Mouse (Mus musculus) intestine, embryonic 15.5 days (tissue): ENCODE results near the gene Tacr2. TPM values are rescaled to one million over a fixed set of nuclear protein-coding genes. Genes with fewer than 3 reads are reported as not detected.

Experiments
- ATAC-seq: fragments of 200-750 bp; cut with Nextera tagmentation; 2 replicates; pipeline ENCODE4 v1.8.0; 2017; ENCODE audit warnings: moderate TSS enrichment, moderate library complexity
- H3K27ac ChIP-seq: fragments of 300-500 bp; sonication (generic); 2 replicates; pipeline ENCODE4 v1.5.1; 2015; ENCODE audit warnings: mild to moderate bottlenecking, inconsistent platforms
- H3K27me3 ChIP-seq: fragments of 300-500 bp; sonication (generic); replicated peaks from 2 replicates; pipeline ENCODE4 v1.6.1; 2015; ENCODE audit warnings: inconsistent platforms
- H3K36me3 ChIP-seq: fragments of 300-500 bp; sonication (generic); 2 replicates; pipeline ENCODE4 v1.6.1; 2015; ENCODE audit warnings: inconsistent platforms
- H3K4me1 ChIP-seq: fragments of 300-500 bp; sonication (generic); replicated peaks from 2 replicates; pipeline ENCODE4 v1.6.1; 2015; ENCODE audit warnings: inconsistent platforms
- H3K4me2 ChIP-seq: fragments of 300-500 bp; sonication (generic); replicated peaks from 2 replicates; pipeline ENCODE4 v1.6.1; 2015; ENCODE audit warnings: mild to moderate bottlenecking, inconsistent platforms
- H3K4me3 ChIP-seq: fragments of 300-500 bp; sonication (generic); replicated peaks from 2 replicates; pipeline ENCODE4 v1.5.1; 2015; ENCODE audit warnings: inconsistent platforms
- H3K9ac ChIP-seq: fragments of 300-500 bp; sonication (generic); 2 replicates; pipeline ENCODE4 v1.6.1; 2015; ENCODE audit warnings: inconsistent platforms
- H3K9me3 ChIP-seq: fragments of 300-500 bp; sonication (generic); 2 replicates; pipeline ENCODE4 v1.6.1; 2016; ENCODE audit warnings: inconsistent platforms
- WGBS: fragments of 180-500 bp; shearing (Covaris S2); methylation state at CpG from one replicate; pipeline ENCODE4 v1.1.7; 2015; 5-methylcytosine and 5-hydroxymethylcytosine counted together
- polyA plus RNA-seq: library from polyadenylated mRNA; unstranded; fragments of >200 nt; fragmentation: Nextera tagmentation; extraction: Ambion mirVana; gene quantifications from 2 replicates; pipeline ENCODE4 v1.2.1, GENCODE M21; 2015

Tacr2 gene
- polyA plus RNA-seq, 1 experiment from 2014 or later: 0.44 TPM

- H3K27me3 ChIP-seq: no peaks in the 10 kb centered on the region
- peak overlapping the region; percentile 86 for H3K27ac ChIP-seq
- H3K4me2 ChIP-seq: peak overlapping the region; percentile 38
- no peaks in the 10 kb centered on the region for H3K36me3 ChIP-seq
- H3K4me1 ChIP-seq: peaks cover 35% of the 10 kb centered on the region
- H3K9me3 ChIP-seq: no peaks in the 10 kb centered on the region
- ATAC-seq: peak; percentile 21
- 51% methylated on average over 17 of the region's 17 CpGs for WGBS
- no peak overlapping the region for H3K9ac ChIP-seq
- H3K4me3 ChIP-seq: no peak overlapping the region
These were observed 29.5 kb upstream of the Tacr2 start for GRCm38 (mm10) chr10:62222777-62223176.

DNA sequence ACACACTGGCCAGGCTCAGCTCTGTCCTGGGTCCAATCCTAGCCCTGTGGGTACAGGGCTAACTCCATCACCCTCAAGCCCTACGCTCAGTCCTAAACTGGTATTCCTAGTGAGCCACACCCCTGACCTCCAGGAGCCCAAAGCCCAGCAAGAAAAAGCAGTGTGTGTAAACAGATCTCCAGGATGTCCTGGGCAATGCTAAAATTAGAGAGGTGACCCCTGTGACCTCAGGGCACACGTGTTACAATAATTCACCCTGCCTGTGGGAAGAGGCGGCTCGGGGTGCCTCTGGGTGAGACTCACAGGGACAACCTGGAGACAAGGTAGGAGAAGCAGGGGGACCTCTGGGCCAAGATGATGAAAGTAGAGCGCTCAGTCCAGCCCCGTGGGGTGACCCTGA is 28.0 kb upstream of the Tacr2 start:
- Histone ChIP-seq H3K9me3 (no peaks in the 10 kb centered on the region), H3K27ac (peak overlapping the region; percentile 4; the same call in 1 of the 2 replicates), H3K9ac (no peak overlapping the region), H3K4me3 (no peak overlapping the region), H3K4me2 (no peak overlapping the region), H3K36me3 (no peaks in the 10 kb centered on the region), H3K27me3 (no peaks in the 10 kb centered on the region), H3K4me1 (peaks cover 36% of the 10 kb centered on the region)
- 45% methylated on average over 6 of the region's 6 CpGs for WGBS
- ATAC-seq: no peak

- Histone ChIP-seq H3K4me3 (no peak overlapping the region), H3K4me2 (no peak overlapping the region), H3K4me1 (peaks cover 34% of the 10 kb centered on the region), H3K36me3 (no peaks in the 10 kb centered on the region), H3K27ac (no peak overlapping the region), H3K9me3 (no peaks in the 10 kb centered on the region), H3K9ac (no peak overlapping the region), H3K27me3 (no peaks in the 10 kb centered on the region)
- 78% methylated on average over 7 of the region's 7 CpGs for WGBS
- ATAC-seq: no peak
These were observed 26.4 kb upstream of the Tacr2 start for GRCm38 (mm10) chr10:62225839-62226238.

DNA sequence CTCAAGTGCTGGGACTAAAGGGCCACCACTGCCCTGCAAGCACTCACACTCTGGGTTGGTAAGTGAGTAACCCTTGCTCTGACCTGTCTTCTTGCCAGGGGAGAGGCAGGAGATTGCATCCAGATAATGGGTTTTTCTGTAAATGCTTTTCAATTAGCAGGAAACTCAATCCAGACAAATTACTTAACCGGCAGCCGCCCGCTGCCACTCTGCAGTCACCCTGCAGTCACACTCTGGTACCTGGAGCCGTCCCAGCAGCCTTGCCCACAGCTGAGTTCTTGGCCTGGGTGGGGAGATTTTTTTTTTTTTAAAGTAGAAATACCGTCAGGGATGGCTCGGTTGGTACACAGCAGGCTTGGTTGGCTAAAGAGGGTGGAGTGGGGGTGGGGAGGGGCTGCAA is 24.1 kb upstream of the Tacr2 start:
- H3K4me3 ChIP-seq: no peak overlapping the region
- 71% methylated on average over 6 of the region's 6 CpGs for WGBS
- no peak overlapping the region; the same call in 1 of the 2 replicates for H3K4me2 ChIP-seq
- ATAC-seq: no peak
- no peaks in the 10 kb centered on the region for H3K36me3 ChIP-seq
- H3K9ac ChIP-seq: no peak overlapping the region
- H3K9me3 ChIP-seq: no peaks in the 10 kb centered on the region
- peaks cover 37% of the 10 kb centered on the region for H3K4me1 ChIP-seq
- H3K27me3 ChIP-seq: no peaks in the 10 kb centered on the region
- H3K27ac ChIP-seq: no peak overlapping the region

DNA sequence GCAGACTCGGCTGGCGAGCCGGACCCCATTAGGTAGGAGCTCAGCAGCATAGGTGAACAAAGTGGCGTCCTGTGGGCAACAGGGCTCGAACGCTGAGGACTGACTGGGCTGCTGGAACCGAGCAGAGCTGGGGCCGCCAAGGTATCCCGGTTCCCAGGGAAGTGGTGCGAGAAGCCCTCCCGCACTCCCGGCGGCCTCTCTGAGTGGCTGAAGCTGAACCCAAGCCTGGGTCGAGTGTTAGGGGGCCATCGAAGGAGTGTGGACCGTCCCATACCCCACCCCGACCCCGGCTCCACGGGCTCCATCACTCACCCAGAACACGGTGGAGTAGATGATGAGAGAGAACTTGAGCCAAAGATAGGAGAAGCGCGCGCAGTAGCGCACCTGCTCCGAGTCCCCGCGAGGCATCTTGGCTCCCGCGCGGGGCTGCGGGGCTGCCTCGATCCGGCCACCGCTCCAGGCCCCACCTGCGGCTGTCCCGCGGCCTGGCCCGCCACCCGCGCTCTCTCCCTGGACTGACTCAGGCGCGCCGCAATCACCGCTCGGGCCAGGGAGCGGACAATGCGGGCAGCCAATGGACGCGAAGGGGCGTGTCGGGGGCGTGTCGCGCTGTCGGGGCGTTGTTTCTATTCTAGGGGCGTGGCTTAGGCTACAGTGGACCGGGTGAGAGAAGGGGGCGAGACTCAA is 21.4 kb upstream of the Tacr2 start, which contains the start of gene Tspan15:
TSS of gene Tspan15 (minus strand) at position 544 of the 687 bp plus-strand sequence.
- H3K27ac ChIP-seq: peak within 1 kb of the TSS; percentile 74
- peaks cover 29% of the 10 kb centered on the region for H3K4me1 ChIP-seq
- WGBS: under 1% methylated on average over 59 of the region's 59 CpGs
- ATAC-seq: peak; percentile 96
- H3K4me2 ChIP-seq: peak within 1 kb of the TSS; percentile 92
- H3K9ac ChIP-seq: peak within 1 kb of the TSS; percentile 74
- no peaks in the 10 kb centered on the region for H3K27me3 ChIP-seq
- no peaks in the 10 kb centered on the region for H3K36me3 ChIP-seq
- no peaks in the 10 kb centered on the region for H3K9me3 ChIP-seq
- H3K4me3 ChIP-seq: peak within 1 kb of the TSS; percentile 75

GRCm38 (mm10) chr10:62231395-62231732 is 20.9 kb upstream of the Tacr2 start:
- Histone ChIP-seq H3K27ac (no peak overlapping the region), H3K4me3 (peak overlapping the region; percentile 75), H3K27me3 (no peaks in the 10 kb centered on the region), H3K4me1 (peaks cover 29% of the 10 kb centered on the region), H3K9ac (peak overlapping the region; percentile 74; the same call in 1 of the 2 replicates), H3K4me2 (peak overlapping the region; percentile 92), H3K9me3 (no peaks in the 10 kb centered on the region), H3K36me3 (no peaks in the 10 kb centered on the region)
- no peak for ATAC-seq
- WGBS: 2% methylated on average over 13 of the region's 13 CpGs

- Histone ChIP-seq H3K9me3 (no peaks in the 10 kb centered on the region), H3K27ac (no peak overlapping the region), H3K4me1 (peaks cover 29% of the 10 kb centered on the region), H3K27me3 (no peaks in the 10 kb centered on the region), H3K4me3 (no peak overlapping the region), H3K36me3 (no peaks in the 10 kb centered on the region), H3K9ac (no peak overlapping the region), H3K4me2 (no peak overlapping the region)
- ATAC-seq: no peak
- 83% methylated on average over 3 of the region's 3 CpGs for WGBS
These were observed 20.4 kb upstream of the Tacr2 start for GRCm38 (mm10) chr10:62231811-62232210.

DNA sequence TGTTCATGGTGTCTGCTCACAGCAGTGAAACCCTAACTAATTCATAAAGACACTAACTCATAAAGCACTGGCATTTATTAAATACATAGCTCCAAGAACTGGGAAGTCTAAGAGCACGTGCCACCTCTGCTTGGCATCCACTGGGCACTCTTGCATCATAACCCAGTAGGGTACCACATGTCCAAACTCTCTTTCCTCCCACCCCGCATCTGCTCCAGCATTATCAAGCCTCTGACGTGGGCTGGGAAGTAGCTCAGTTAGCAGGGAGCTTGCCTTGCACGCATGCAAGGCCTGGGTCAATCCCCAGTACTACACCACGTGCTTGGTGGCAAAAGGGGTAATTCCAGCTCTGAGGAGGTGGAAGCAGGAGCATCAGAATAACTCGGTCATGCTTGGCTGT is 16.1 kb upstream of the Tacr2 start:
- no peaks in the 10 kb centered on the region for H3K27me3 ChIP-seq
- WGBS: 90% methylated on average over 6 of the region's 6 CpGs
- H3K9me3 ChIP-seq: no peaks in the 10 kb centered on the region
- no peak overlapping the region for H3K27ac ChIP-seq
- ATAC-seq: no peak
- H3K9ac ChIP-seq: no peak overlapping the region
- H3K36me3 ChIP-seq: no peaks in the 10 kb centered on the region
- no peak overlapping the region for H3K4me3 ChIP-seq
- H3K4me2 ChIP-seq: no peak overlapping the region
- H3K4me1 ChIP-seq: peaks cover 10% of the 10 kb centered on the region; the same call in 1 of the 2 replicates

DNA sequence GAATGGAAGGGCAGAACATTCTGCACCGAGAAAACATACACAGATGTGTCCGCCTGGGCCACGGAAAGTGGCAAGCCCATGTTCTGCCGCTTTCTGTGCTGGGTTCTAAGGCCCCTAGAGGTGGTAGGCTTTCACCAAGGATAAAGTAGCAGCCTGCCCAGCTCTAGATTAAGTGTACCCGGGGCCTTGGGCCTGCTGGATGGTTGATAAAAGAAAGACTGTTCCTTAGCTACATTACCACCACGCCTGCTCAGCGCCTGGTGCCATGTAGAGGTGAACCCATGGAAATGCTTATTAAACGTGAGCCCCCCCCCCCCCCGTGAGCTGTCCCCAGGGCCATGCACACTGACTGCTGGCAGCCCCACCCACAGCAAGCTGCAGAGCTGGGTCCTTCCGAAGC is 15.0 kb upstream of the Tacr2 start:
- Histone ChIP-seq H3K36me3 (no peaks in the 10 kb centered on the region), H3K4me3 (no peak overlapping the region), H3K4me1 (peaks cover 2% of the 10 kb centered on the region; the same call in 1 of the 2 replicates), H3K9me3 (no peaks in the 10 kb centered on the region), H3K27me3 (no peaks in the 10 kb centered on the region), H3K4me2 (no peak overlapping the region), H3K9ac (no peak overlapping the region), H3K27ac (no peak overlapping the region)
- 73% methylated on average over 10 of the region's 10 CpGs for WGBS
- no peak for ATAC-seq

GRCm38 (mm10) chr10:62238688-62239087 is 13.6 kb upstream of the Tacr2 start:
- H3K9me3 ChIP-seq: no peaks in the 10 kb centered on the region
- H3K4me3 ChIP-seq: no peak overlapping the region
- ATAC-seq: no peak
- H3K4me1 ChIP-seq: no peaks in the 10 kb centered on the region
- H3K27ac ChIP-seq: no peak overlapping the region
- no peak overlapping the region for H3K9ac ChIP-seq
- WGBS: 97% methylated on average over 3 of the region's 3 CpGs
- no peak overlapping the region for H3K4me2 ChIP-seq
- no peaks in the 10 kb centered on the region for H3K27me3 ChIP-seq
- H3K36me3 ChIP-seq: no peaks in the 10 kb centered on the region

- Histone ChIP-seq H3K27ac (no peak overlapping the region), H3K4me1 (no peaks in the 10 kb centered on the region), H3K9me3 (no peaks in the 10 kb centered on the region), H3K4me3 (no peak overlapping the region), H3K27me3 (no peaks in the 10 kb centered on the region), H3K9ac (no peak overlapping the region), H3K36me3 (no peaks in the 10 kb centered on the region), H3K4me2 (no peak overlapping the region)
- 45% methylated on average over 6 of the region's 6 CpGs for WGBS
- ATAC-seq: no peak
These were observed 13.0 kb upstream of the Tacr2 start for GRCm38 (mm10) chr10:62239270-62239669.

DNA sequence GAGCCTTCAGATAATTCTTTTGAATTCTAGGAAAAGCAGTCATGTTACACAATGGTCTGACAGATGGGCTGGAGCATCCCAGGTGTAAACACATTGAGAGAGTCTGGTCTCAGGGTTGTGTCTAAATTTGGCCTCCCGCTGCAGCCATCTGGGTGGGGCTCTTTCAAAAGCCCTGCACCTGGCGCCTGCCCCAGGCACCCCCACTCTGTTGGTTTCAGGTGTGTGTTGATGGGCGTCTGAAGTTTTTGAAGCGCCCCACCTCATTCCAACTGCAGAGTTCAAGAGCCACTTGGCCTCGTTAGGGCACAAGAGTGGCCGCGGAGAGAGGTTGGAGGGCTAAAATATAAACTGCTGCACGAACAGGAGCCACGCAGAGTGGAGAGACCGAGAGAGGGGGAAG is 9.9 kb upstream of the Tacr2 start:
- Histone ChIP-seq H3K27ac (no peak overlapping the region), H3K4me1 (no peaks in the 10 kb centered on the region), H3K27me3 (no peaks in the 10 kb centered on the region), H3K36me3 (no peaks in the 10 kb centered on the region), H3K4me2 (no peak overlapping the region), H3K9ac (no peak overlapping the region), H3K4me3 (no peak overlapping the region), H3K9me3 (no peaks in the 10 kb centered on the region)
- no peak for ATAC-seq
- 57% methylated on average over 10 of the region's 10 CpGs for WGBS

DNA sequence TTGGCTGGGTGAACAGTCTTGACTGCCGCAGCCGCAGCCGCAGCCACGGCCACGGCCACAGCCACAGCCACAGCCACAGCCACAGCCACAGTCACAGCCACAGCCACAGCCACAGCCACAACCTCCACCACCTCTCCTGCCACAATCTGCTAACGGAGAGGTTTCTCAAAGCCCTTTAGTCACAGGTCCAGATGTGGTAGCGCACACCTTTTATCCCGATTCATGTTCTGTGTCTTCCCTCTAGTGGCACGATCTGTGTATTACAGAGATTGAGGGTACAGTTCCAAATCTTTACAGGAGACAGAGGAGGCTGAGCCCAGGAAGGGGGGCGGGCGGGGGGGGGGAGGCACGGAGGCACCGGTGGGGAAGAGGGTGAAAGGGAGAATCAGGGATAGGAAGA is 9.3 kb upstream of the Tacr2 start:
- no peaks in the 10 kb centered on the region for H3K9me3 ChIP-seq
- H3K4me2 ChIP-seq: no peak overlapping the region
- H3K9ac ChIP-seq: no peak overlapping the region
- H3K27ac ChIP-seq: no peak overlapping the region
- ATAC-seq: 0 out of 2 replicates have a peak, but pooled peaks have one; percentile 13
- H3K27me3 ChIP-seq: no peaks in the 10 kb centered on the region
- H3K4me3 ChIP-seq: no peak overlapping the region
- peaks cover 4% of the 10 kb centered on the region for H3K4me1 ChIP-seq
- WGBS: 45% methylated on average over 13 of the region's 13 CpGs
- no peaks in the 10 kb centered on the region for H3K36me3 ChIP-seq
